Mouse (Mus musculus) forebrain, embryonic 14.5 days (tissue): ENCODE results near the gene Gli2. TPM values are rescaled to one million over a fixed set of nuclear protein-coding genes. Genes with fewer than 3 reads are reported as not detected.

ENCODE experiments used
- ATAC-seq: fragments of 200-750 bp; cut with Nextera tagmentation; 2 replicates; pipeline ENCODE4 v1.8.0; 2017; ENCODE audit warnings: mild to moderate bottlenecking, moderate library complexity
- DNase-seq: peaks from one replicate; pipeline ENCODE4 v3.0.0-alpha.2; 2015; ENCODE audit warnings: low spot score
- H3K27ac ChIP-seq: fragments of 300-500 bp; sonication (generic); 2 replicates; pipeline ENCODE4 v1.5.1; 2014; ENCODE audit warnings: low read depth, mild to moderate bottlenecking, control low read depth, low read length, moderate library complexity
- H3K27me3 ChIP-seq: fragments of 300-500 bp; sonication (generic); replicated peaks from 2 replicates; pipeline ENCODE4 v1.6.1; 2014; ENCODE audit warnings: low read length, control low read depth, mixed read lengths; ENCODE audit not compliant: control insufficient read depth, insufficient read depth
- H3K36me3 ChIP-seq: fragments of 300-500 bp; sonication (generic); 2 replicates; pipeline ENCODE4 v1.6.1; 2014; ENCODE audit warnings: low read length, control low read depth; ENCODE audit not compliant: control insufficient read depth, insufficient read depth
- H3K4me1 ChIP-seq: fragments of 300-500 bp; sonication (generic); 2 replicates; pipeline ENCODE4 v1.6.1; 2014; ENCODE audit warnings: antibody characterized with exemption, low read length, control low read depth; ENCODE audit not compliant: control insufficient read depth, insufficient read depth
- H3K4me2 ChIP-seq: fragments of 300-500 bp; sonication (generic); 2 replicates; pipeline ENCODE4 v1.6.1; 2014; ENCODE audit warnings: mild to moderate bottlenecking, control low read depth, low read length
- H3K4me3 ChIP-seq: fragments of 300-500 bp; sonication (generic); 2 replicates; pipeline ENCODE4 v1.5.1; 2014; ENCODE audit warnings: low read depth, low read length, control low read depth
- H3K9ac ChIP-seq: fragments of 300-500 bp; sonication (generic); 2 replicates; pipeline ENCODE4 v1.6.1; 2014; ENCODE audit warnings: mild to moderate bottlenecking, low read length, control low read depth, moderate library complexity
- H3K9me3 ChIP-seq: fragments of 300-500 bp; sonication (generic); replicated peaks from 2 replicates; pipeline ENCODE4 v1.6.1; 2016; ENCODE audit warnings: low read length, control low read depth, mixed read lengths; ENCODE audit not compliant: control insufficient read depth
- WGBS: fragments of 180-500 bp; shearing (Covaris S2); extraction: QIAGEN DNeasy Blood & Tissue Kit; methylation state at CpG from one replicate; pipeline ENCODE4 v1.1.7; 2014; 5-methylcytosine and 5-hydroxymethylcytosine counted together
- polyA plus RNA-seq: library from polyadenylated mRNA; unstranded; fragments of >200 nt; fragmentation: Nextera tagmentation; extraction: Ambion mirVana; gene quantifications from 2 replicates; pipeline ENCODE4 v1.2.1, GENCODE M21; 2014

Gli2 gene
- polyA plus RNA-seq, 1 experiment from 2014 or later: 3.3 TPM

- H3K27me3 ChIP-seq: no peaks in the 10 kb centered on the region
- H3K9me3 ChIP-seq: no peaks in the 10 kb centered on the region
- H3K9ac ChIP-seq: no peak overlapping the region
- peak; percentile 80 for ATAC-seq
- H3K4me3 ChIP-seq: no peak overlapping the region
- H3K36me3 ChIP-seq: no peaks in the 10 kb centered on the region
- peaks cover 54% of the 10 kb centered on the region for H3K4me1 ChIP-seq
- 1% methylated on average over 13 of the region's 13 CpGs for WGBS
- H3K27ac ChIP-seq: peak overlapping the region; percentile 79
- DNase-seq: peak; percentile 88
- H3K4me2 ChIP-seq: peak overlapping the region; percentile 29; the same call in 1 of the 2 replicates
These were observed 142.6 kb downstream of the Gli2 start for GRCm38 (mm10) chr1:118910693-118911426.

DNA sequence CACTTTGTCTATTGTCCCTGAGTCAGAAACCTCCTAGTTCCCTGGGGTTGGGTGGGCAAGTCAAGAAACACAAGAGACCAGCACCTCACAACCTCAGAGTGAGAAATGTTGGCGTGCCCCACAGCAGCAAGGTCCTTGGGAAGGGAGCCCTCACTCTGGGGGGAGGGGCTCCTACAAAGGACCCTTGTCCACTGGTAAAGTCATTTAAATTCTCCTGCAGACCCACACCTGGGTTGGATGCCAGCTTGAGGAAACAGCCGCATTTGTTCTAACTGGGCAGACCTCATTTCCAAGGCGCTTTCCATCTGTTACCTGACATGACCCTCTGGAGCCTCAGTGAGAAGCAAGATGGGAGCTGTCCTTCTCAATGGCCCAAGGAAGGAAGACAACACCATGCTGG, 144.4 kb downstream of the Gli2 start:
- ATAC-seq: no peak
- no peak overlapping the region for H3K4me2 ChIP-seq

GRCm38 (mm10) chr1:118907574-118907973, 145.8 kb downstream of the Gli2 start:
- WGBS: 81% methylated on average over 9 of the region's 9 CpGs
- ATAC-seq: no peak
- Histone ChIP-seq H3K4me2 (no peak overlapping the region), H3K4me1 (peaks cover 46% of the 10 kb centered on the region), H3K36me3 (no peaks in the 10 kb centered on the region), H3K9me3 (no peaks in the 10 kb centered on the region), H3K9ac (no peak overlapping the region), H3K27me3 (no peaks in the 10 kb centered on the region), H3K4me3 (no peak overlapping the region), H3K27ac (no peak overlapping the region)
- DNase-seq: no peak

More for the DNA sequence above, 144.4 kb downstream of the Gli2 start:
- Histone ChIP-seq H3K36me3 (no peaks in the 10 kb centered on the region), H3K9me3 (no peaks in the 10 kb centered on the region), H3K4me1 (peaks cover 61% of the 10 kb centered on the region), H3K27ac (no peak overlapping the region), H3K27me3 (no peaks in the 10 kb centered on the region), H3K4me3 (no peak overlapping the region), H3K9ac (no peak overlapping the region)
- WGBS: 83% methylated on average over 3 of the region's 3 CpGs
- no peak for DNase-seq

- DNase-seq (peak; percentile 54), ATAC-seq (peak; percentile 18; the same call in 1 of the 2 replicates)
- Histone ChIP-seq H3K4me3 (no peak overlapping the region), H3K36me3 (no peaks in the 10 kb centered on the region), H3K9ac (no peak overlapping the region), H3K4me1 (peaks cover 26% of the 10 kb centered on the region), H3K27me3 (no peaks in the 10 kb centered on the region), H3K4me2 (no peak overlapping the region), H3K9me3 (no peaks in the 10 kb centered on the region), H3K27ac (no peak overlapping the region)
- WGBS: 57% methylated on average over 5 of the region's 5 CpGs
These were observed 148.1 kb downstream of the Gli2 start for GRCm38 (mm10) chr1:118905319-118905718.

- WGBS: 48% methylated on average over 9 of the region's 9 CpGs
- DNase-seq: no peak
- Histone ChIP-seq H3K27me3 (no peaks in the 10 kb centered on the region), H3K4me2 (no peak overlapping the region), H3K36me3 (no peaks in the 10 kb centered on the region), H3K4me1 (peaks cover 22% of the 10 kb centered on the region), H3K9ac (no peak overlapping the region), H3K4me3 (no peak overlapping the region), H3K9me3 (no peaks in the 10 kb centered on the region), H3K27ac (no peak overlapping the region)
- ATAC-seq: no peak
These were observed 148.5 kb downstream of the Gli2 start for GRCm38 (mm10) chr1:118904909-118905308.

GRCm38 (mm10) chr1:118904431-118904830, 149.0 kb downstream of the Gli2 start:
- H3K27ac ChIP-seq: no peak overlapping the region
- ATAC-seq: no peak
- H3K27me3 ChIP-seq: no peaks in the 10 kb centered on the region
- H3K9me3 ChIP-seq: no peaks in the 10 kb centered on the region
- no peak overlapping the region for H3K9ac ChIP-seq
- H3K4me2 ChIP-seq: no peak overlapping the region
- H3K36me3 ChIP-seq: no peaks in the 10 kb centered on the region
- WGBS: 28% methylated on average over 3 of the region's 3 CpGs
- H3K4me1 ChIP-seq: peaks cover 17% of the 10 kb centered on the region
- no peak for DNase-seq
- no peak overlapping the region for H3K4me3 ChIP-seq

DNA sequence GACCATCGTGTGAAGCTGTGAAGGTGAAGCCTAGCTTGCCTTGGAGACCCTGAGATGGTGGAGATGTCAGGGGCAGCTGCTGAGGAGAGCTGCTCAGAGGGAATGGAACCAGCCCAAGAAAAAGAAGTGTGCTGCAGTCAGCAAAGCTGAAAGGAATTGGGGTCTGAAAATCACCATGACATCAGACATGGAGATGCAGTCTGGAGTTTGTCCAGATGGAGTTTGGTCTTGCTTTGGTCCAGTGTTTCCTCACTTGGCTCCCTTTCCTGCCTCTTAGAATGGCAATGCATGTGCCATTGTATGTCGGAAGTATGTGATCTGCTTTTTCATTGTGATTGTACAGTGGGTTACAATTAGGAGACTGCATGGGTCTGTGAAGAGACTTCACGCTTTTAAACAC, 149.7 kb downstream of the Gli2 start:
- DNase-seq: no peak
- ATAC-seq: no peak
- H3K4me3 ChIP-seq: no peak overlapping the region
- H3K4me1 ChIP-seq: peaks cover 10% of the 10 kb centered on the region; the same call in 1 of the 2 replicates
- no peak overlapping the region for H3K4me2 ChIP-seq
- H3K27ac ChIP-seq: no peak overlapping the region
- H3K9ac ChIP-seq: no peak overlapping the region
- no peaks in the 10 kb centered on the region for H3K27me3 ChIP-seq
- H3K36me3 ChIP-seq: no peaks in the 10 kb centered on the region
- 92% methylated on average over 3 of the region's 3 CpGs for WGBS
- H3K9me3 ChIP-seq: no peaks in the 10 kb centered on the region

- no peak for DNase-seq
- H3K9ac ChIP-seq: no peak overlapping the region
These were observed 151.4 kb downstream of the Gli2 start for GRCm38 (mm10) chr1:118901868-118902586.

GRCm38 (mm10) chr1:118898351-118898750, 155.1 kb downstream of the Gli2 start:
- ATAC-seq: no peak
- H3K27me3 ChIP-seq: no peaks in the 10 kb centered on the region
- 92% methylated on average over 3 of the region's 3 CpGs for WGBS
- H3K27ac ChIP-seq: no peak overlapping the region
- H3K4me1 ChIP-seq: no peaks in the 10 kb centered on the region
- no peaks in the 10 kb centered on the region for H3K36me3 ChIP-seq
- H3K4me2 ChIP-seq: no peak overlapping the region
- H3K9ac ChIP-seq: no peak overlapping the region
- H3K4me3 ChIP-seq: no peak overlapping the region
- no peak for DNase-seq
- no peaks in the 10 kb centered on the region for H3K9me3 ChIP-seq

More at GRCm38 (mm10) chr1:118901868-118902586, 151.4 kb downstream of the Gli2 start:
- no peak for ATAC-seq
- H3K4me3 ChIP-seq: no peak overlapping the region
- no peak overlapping the region for H3K4me2 ChIP-seq
- H3K9me3 ChIP-seq: no peaks in the 10 kb centered on the region
- H3K27me3 ChIP-seq: no peaks in the 10 kb centered on the region
- no peaks in the 10 kb centered on the region for H3K36me3 ChIP-seq
- peaks cover 10% of the 10 kb centered on the region; the same call in 1 of the 2 replicates for H3K4me1 ChIP-seq
- H3K27ac ChIP-seq: no peak overlapping the region
- WGBS: 36% methylated on average over 8 of the region's 8 CpGs
